Mouse (Mus musculus): ENCODE data around the gene Birc6.
"Not testable (repeated sequence)": the region's sequence is repeated elsewhere in the genome, so short reads cannot be mapped to it uniquely, and the experiment has no call there.

The Birc6 gene

DNA sequence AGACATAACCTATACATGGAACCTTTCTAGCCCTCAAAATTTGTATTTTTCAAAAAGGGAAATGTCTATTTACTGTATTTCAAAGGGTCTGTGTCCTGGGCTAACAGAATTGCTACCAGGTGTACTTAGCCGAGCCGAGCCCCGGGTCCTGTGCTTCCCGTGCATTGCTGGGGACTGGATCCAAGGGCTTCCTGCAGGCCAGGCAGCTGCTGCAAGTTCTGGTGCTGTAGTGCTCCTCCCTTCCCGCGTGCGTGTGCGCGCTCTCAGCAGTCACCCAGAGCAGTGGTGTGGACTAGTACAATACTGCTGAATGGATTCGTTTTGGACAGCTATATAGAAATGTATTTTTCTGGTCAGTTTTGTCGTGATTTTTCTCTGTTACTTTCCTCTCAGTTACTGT is 31.8 kb downstream of the Birc6 start:
- DNase-seq (ENCODE audit: low read depth, low spot score), result peak; percentile 27

DNA sequence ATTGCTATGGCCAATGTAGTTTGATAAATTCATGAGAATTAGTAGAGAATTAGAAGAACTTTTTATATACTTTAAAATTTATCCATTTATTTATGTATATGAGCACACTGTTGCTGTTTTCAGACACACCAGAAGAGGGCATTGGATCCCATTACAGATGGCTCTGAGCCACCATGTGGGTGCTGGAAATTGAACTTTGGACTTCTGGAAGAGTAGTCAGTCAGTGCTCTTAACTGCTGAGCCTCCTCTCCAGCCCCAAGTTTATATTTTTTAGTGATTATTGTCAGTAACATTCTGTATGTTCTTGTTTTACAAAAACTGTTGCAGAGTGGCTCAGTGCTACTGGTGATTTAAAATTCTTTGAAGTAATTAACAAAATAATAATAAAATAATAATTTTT is 36.1 kb downstream of the Birc6 start:
- DNase-seq (ENCODE audit: low read depth, low spot score), result no peak

DNA sequence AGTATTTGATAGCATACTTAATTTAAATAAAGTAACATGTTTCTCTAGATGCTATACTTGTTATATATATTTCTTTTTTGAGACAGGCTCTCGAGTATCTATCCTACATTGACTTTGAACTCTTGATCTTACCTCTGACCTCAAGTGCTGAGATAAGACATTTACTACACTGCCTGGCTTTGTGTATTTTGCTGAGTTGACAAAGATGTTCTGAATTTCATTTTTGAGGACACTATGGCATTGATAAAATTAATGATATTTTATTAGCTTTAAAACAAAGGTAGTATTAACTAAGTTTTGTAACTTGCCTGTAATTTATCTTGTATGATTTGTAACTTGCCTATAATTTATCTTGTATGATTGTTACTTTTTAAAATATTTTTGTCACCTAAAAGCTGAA is 41.1 kb downstream of the Birc6 start:
- no peak for DNase-seq (ENCODE audit: low read depth, low spot score)

DNA sequence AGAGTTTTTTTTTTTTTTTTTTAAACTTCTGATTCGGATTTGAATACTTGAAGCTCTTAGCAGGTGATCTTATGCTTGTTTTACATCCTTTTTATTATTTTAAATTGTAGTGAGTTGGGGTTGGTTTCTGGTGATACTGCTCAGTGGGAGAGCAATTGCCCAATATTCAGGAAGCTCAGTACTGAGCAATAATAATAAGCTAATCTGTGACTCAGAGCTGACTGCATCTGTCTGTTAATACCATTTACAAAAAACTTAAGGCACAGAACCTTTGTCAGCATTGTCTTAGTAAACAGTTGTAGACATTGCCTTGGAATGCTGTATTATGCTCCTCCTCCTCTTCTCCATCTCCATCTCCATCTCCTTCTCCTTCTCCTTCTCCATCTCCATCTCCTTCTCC is 42.5 kb downstream of the Birc6 start:
- DNase-seq (ENCODE audit: low read depth, low spot score), result no peak

DNA sequence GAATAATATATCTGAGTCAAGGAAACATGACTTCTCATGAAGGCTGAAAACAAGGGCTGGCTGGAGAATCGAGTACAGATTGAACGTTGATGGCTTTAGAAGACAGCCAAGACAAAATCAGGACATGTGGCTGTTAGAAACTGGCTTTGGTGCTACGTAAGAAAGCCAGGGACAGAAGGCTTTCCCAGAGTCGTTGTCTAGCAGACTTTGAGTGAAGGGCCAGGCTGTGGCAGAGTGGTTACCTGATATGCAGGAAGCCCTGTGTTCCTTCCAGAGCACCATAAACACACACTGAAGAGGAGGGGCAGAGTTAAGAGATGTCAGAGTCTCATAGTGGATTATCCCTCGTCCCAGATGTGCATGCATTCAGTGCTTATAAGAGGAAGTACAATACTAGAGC is 49.1 kb downstream of the Birc6 start:
- no peak for DNase-seq (ENCODE audit: low read depth, low spot score)

DNA sequence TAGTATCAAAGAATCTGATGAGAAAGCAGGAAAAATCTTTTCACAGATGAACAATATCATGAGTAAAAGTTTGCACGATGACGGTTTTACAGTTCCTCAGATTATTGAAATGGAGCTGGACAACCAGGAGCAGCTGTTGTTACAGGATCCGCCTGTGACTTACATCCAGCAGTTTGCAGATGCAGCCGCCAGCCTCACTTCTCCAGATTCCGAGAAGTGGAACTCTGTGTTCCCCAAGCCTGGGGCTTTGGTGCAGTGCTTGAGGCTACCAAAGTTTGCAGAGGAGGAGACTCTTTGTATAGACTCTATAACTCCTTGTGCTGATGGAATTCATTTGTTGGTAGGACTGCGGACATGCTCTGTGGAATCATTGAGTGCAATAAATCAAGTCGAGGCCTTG is 51.5 kb downstream of the Birc6 start:
- DNase-seq (ENCODE audit: low read depth, low spot score), result no peak

DNA sequence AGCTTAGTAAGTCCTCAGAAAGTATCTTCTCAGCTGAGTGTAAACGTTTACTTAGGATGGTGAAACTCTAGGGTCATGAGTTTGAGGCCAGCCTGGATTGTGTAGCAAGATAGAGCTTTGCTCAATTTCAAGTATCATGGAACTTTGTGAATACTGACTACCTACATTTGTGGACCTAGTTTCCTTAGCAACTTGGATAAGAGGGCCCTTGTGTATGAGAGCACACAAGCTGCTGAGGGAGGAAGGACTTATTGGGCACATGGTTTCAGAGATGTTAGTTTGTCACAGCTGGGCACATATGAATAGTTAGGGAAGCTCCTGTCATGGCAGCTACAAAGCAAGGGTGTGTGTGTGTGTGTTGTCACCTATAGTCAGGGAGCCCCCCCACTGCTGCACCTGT is 52.6 kb downstream of the Birc6 start:
- DNase-seq (ENCODE audit: low read depth, low spot score), result no peak

DNA sequence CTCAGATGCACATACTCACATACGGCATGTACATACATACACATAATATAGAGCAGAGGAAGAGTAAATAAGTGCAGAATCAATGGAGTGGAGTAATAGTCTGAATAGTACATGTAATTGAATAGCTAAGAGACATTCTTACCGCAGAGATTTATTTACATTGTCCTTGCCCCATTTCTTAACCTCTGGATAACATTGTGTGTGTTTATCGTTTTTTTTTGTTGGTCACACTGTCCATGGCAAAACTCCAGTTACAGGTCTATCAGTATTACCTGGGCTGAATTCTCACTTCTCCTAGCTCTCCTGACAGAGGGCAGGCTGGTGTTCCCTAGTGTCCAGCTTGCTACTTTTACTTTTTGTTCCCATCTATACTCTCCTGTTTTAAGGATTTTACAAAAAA is 58.7 kb downstream of the Birc6 start:
- no peak for DNase-seq (ENCODE audit: low read depth, low spot score)

DNA sequence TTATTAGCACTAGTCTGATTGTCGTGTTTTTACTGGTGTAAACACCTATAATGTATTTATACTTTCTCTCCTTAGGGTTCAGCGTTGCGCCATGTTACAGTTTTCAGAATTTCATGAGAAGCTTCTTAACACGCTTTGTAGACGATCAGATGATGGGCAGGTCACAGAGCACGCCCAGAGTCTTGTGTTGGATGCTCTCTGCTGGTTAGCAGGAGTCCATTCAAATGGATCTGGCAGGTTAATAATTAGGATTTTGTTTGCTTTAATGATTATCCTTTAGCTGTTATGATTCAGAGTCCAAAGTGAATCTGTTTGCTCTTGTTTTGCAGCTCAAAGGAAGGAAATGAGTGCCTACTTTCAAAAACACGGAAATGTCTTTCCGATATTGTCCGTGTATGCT is 70.8 kb downstream of the Birc6 start:
- DNase-seq (ENCODE audit: low read depth, low spot score), result no peak

DNA sequence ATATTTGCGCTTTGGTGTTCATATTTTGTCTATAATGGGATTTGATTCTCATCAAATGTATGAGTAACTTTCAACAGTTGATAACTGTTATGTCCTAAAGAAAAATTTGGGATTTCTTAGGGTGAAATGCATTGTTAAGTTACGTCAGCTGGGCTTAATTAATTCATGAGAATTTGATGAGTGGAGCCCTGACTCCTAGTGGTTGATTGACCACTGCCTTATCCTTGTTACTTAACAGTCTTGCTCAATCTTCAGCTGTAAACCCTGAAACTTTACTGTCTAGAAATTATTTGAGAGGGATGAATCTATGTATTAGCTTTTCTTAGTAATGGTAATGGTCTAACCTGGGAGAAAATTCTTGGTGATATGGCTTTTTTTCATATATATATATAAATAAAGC is 71.3 kb downstream of the Birc6 start:
- DNase-seq (ENCODE audit: low read depth, low spot score), result no peak

DNA sequence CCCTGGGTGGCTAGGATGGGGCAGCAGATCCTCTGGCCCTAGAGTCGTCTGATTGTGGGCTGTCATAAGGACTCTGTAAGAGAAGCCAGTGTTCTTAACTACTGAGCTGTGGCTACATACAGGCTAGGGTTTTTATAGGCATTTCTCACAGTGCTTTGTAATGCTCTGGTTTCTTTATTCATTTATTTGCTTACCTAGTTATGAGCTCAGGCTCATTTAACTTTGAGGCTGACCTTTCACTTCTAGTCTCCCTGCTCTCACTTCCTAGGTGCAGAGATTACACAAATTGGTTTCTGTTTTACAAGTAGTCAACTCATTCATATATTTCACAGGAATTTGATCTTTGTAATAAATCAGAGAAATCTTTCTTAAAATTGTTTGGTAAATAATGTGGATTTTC is 73.1 kb downstream of the Birc6 start:
- DNase-seq (ENCODE audit: low read depth, low spot score), result no peak

DNA sequence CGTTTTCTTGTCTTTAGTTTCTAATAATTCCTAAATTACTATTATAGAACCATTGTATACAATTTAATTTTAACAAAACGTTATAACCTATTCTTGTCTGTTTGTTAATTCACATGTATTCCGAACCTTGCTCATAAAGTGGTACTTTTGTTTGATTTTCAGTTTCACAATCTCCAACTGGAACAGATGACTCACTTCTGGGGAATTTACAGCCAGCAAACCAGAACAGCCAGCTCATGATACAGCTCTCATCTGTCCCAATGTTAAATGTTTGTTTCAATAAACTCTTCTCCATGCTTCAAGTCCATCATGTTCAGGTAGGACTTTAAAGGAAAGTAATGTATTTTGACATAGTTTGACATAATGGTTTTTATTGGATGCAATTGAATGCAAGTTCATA is 102.7 kb downstream of the Birc6 start:
- DNase-seq (ENCODE audit: low read depth, low spot score), result no peak

DNA sequence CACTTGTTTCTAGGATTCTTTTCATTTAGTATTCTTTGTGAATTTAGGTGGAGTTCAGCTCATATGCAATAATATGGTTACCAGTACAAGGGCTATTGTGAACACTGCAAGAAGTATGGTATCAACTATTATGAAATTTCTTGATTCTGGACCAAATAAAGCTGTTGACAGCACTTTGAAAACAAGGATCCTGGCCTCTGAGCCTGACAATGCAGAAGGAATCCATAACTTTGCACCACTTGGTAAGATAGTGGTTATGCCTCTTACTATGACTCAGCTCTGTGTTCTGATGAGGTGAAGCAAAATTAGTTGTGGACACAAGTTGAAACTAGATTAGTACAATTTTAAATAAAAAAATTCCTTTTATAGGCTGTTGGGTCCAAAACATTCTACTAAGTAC is 114.3 kb downstream of the Birc6 start:
- no peak for DNase-seq (ENCODE audit: low read depth, low spot score)

DNA sequence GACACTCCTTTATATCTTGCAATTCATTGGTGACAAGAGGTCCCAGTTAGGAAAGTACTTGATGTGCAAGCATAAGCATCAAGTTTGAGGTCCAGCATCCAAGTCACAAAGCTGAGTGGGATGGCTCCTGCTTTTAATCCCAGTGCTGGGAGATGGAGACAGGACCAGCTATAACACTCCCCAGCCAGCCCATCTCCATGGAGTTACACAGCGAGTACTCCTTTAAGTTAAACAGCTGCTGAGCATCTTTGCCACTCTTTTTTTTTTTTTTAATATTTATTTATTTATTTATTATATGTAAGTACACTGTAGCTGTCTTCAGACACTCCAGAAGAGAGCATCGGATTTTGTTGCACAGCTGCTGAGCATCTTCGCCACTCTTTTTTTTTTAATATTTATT is 130.3 kb downstream of the Birc6 start:
- DNase-seq (ENCODE audit: low read depth, low spot score), result no peak

DNA sequence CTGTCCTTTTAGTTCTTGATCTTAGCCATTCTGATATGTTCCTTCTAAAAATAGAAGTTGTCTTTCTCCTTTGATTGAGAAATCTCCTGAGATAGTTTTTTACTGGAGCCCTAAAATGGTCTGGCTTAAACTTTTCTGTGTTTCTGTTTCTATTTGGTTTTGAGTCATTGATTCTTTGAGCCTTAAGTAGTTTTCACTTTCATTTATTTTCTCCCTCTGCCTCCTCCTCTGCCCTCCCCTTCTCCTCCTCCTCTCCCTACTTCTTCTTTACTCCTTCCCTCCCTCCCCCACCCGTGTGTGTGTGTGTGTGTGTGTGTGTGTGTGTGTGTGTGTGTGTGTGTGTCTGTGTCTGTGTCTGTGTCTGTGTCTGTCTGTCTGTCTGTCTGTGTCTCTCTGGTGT is 139.9 kb downstream of the Birc6 start:
- no peak for DNase-seq (ENCODE audit: low read depth, low spot score)

DNA sequence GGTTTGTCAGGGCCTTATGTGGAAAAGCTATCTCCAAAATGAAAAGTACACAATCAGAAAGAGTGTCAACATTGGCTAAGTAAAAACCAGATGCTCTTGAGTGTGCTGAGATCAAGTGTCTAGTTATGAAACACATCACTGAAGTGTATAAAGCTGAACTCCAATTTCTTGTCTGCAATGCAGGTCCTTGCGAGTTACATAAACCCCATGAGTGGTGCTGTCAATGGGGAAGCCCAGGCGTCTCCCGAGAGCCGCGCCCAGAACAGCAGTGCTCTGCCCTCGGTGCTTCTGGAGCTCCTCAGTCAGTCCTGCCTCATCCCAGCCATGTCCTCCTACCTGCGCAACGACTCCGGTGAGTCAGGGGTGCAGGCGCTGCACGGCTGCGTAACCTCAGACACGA is 141.9 kb downstream of the Birc6 start:
- no peak for DNase-seq (ENCODE audit: low read depth, low spot score)

DNA sequence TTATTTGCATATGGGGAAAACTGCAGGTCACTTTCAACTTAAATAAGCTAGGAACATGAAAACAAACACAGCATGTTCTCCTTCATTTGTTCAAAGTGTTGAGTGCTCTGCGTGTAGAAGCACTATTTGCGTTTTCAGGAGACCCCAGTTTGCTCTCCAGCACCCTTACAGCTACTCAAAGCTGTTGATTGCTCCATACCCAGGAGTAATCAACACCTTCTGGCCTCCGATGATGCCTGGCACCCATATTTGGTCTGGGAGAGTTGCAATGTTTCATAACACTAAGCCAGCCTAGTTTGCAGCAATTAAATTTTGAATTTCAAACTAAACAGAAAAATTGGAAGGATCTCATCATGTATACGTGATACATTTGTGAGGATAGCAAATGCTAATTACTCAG is 144.4 kb downstream of the Birc6 start:
- no peak for DNase-seq (ENCODE audit: low read depth, low spot score)

DNA sequence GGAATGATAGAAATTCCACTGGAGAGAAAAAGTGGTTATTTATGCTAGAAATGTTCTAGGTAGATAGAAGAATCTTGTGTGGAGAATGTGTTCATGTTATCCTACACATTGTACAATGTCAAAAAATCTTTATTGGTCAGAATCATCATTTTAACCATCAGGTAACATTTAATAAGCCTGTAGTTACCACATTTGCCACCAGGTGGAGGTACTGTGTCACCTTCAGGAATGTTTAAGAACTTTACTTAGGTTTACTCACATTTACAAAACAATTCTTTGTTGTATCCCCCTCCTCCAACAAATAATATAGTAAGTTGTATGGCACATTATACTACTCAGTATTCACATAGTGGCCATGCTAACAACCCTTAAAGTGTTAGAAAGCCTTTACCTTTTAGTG is 145.2 kb downstream of the Birc6 start:
- peak; percentile 65 for DNase-seq (ENCODE audit: low read depth, low spot score)

DNA sequence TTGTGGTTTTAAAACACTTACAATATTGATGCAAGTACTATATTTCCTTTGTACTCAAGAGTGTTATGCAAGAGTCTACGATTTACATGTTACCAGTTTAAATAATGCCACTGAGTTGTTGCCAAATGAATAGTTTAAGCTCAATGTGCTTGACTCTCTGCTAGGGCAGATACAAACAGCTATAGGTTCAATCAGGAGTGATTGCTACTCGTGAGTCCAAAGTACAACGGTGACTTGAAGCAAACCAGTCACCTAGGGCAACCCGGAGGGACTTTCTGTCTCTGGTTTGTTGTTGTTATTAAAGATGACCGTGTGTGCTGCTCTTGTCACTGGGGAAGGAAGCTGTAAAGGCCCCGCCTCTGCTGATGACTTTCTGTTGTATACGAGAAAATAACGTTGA is 150.0 kb downstream of the Birc6 start:
- DNase-seq (ENCODE audit: low read depth, low spot score), result no peak

DNA sequence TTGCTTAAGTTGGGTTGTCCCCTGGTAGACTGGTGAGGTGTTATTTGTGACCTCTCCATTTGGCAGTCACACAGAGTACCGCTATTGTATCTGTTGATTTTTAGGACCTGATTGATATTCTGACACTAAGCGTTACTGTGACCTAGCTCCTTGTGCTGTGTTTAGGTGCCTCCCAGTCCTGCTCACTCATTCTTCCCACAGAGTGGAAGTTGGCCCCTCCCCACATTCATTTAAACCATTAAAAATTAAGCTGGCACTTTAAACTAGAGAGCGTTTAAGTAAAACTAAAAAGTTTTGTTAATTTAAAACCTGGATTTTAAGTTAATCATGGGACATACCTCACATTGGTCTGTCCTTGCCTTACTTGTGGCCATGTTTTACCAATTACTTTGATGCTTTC is 156.8 kb downstream of the Birc6 start:
- DNase-seq (ENCODE audit: low read depth, low spot score), result no peak

DNA sequence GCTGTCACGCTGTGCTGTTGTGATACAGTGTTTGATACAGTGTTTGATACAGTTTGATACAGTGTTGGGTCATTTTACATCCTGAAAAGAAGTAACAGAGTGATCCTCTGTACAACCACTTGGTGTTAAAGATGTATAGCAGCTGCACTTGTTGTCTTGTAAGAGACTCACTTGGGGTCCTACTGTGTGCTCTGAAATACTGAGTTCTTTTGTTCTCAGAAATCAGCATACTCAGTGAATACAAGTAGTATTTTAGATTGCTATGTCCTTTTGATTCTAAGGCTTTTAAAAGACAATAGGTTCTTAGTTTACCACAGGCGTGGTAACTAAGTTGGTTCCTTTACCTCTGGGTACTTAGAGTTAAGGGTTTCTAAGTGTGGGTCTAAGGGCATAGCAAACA is 160.5 kb downstream of the Birc6 start:
- peak; percentile 90 for DNase-seq (ENCODE audit: low read depth, low spot score)

DNA sequence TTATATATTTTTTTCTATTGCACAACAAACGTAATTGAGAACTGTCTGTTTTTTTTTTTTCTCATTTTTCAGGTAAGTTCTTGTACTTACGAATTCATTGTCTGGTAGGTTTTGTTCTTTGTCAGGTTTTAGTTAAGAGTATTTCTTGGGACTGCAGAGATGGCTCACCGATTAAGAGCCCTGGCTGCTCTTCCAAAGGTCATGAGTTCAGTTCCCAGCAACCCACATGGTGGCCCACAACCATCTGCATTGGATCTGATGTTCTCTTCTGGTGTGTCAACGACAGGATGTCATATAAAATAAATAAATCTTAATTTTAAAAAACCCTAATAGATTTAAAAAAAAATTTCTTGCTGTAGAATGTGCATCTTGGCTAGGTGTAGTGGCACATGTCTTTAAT is 161.3 kb downstream of the Birc6 start:
- no peak for DNase-seq (ENCODE audit: low read depth, low spot score)

DNA sequence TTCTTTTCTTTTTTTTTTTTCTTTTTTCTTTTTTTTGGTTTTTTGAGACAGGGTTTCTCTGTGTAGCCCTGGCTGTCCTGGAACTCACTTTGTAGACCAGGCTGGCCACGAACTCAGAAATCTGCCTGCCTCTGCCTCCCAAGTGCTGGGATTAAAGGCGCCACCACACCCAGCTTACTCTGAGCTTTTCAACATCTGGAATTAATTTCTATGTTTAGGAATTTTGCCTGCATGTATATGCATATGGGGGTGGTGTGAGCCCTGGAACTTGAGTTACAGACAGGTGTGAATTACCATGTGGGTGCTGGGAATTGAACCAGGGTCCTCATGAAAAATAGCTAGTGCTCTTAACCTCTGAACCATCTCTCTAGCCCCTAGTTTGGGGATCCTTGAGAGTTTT is 173.6 kb downstream of the Birc6 start:
- DNase-seq (ENCODE audit: low read depth, low spot score), result not testable (repeated sequence)

DNA sequence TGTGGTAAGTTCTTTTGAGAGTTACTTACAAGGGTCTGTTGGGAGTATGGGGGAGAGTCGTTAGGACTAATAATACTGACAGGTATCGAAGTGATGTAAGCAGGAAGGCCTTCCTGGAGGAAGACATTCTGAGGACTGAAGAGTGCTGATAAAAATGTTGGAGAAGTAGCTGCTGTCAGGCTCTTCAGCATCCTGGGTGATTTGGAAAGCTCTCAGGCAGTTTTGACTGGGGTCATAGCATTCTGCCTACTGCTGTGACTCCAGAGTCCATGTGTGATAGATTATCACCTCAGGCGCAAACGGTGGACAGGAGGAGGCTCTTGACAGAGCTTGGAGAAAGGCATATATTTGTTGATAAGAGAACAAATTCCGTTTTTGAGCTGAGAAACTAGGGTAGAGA is 177.4 kb downstream of the Birc6 start:
- DNase-seq (ENCODE audit: low read depth, low spot score), result no peak

DNA sequence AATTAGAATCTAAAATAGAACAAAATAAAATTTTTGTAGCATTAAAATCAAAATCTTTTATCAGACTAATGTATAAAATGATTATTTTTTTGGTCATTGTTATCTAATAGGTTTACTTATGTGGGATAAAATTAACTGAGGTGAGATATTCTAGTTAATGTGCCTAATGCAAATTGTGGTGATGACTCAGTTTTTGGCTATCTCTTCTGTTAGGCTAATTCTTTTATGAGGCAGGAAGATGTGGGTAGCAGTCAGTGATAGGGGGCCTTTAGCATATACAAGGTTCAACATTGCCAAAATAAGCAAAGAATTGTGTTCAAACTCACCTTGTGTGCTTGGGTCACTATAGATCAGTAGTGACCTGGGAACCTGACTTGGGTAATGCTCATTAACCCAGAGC is 178.5 kb downstream of the Birc6 start:
- no peak for DNase-seq (ENCODE audit: low read depth, low spot score)

Measured in R1 (cell line).